Mouse (Mus musculus): Measurements from ENCODE around the gene Hoxb2. TPM values are rescaled to one million over a fixed set of nuclear protein-coding genes. Genes with fewer than 3 reads are reported as not detected.
A peak's percentile ranks its signal among the peaks of the same experiment; 100 is the strongest.

Hoxb2 gene
- polyA plus RNA-seq, 1 experiment from 2014 or later: 7.5 TPM

- H3K9ac ChIP-seq (ENCODE audit: low read length): peak overlapping the region; percentile 52
- peaks cover 19% of the 10 kb centered on the region for H3K4me1 ChIP-seq (ENCODE audit: control insufficient read depth, insufficient read depth, low read length)
- peak overlapping the region; percentile 47; the same call in 1 of the 2 replicates for H3K27ac ChIP-seq (replicated peaks; ENCODE audit: low read depth, low read length)
- no peaks in the 10 kb centered on the region for H3K9me3 ChIP-seq (ENCODE audit: control insufficient read depth, low read length)
- ATAC-seq (ENCODE audit: insufficient number of reproducible peaks, low FRiP score, low TSS enrichment, low read depth): no peak
- peak; percentile 71 for DNase-seq (ENCODE audit: low spot score)
- H3K36me3 ChIP-seq (ENCODE audit: control insufficient read depth, insufficient read depth, low read length): no peaks in the 10 kb centered on the region
- peak overlapping the region; percentile 38 for H3K4me3 ChIP-seq (ENCODE audit: low read depth, low read length)
- peaks cover 80% of the 10 kb centered on the region for H3K27me3 ChIP-seq (ENCODE audit: control insufficient read depth, insufficient read depth, low read length)
- H3K4me2 ChIP-seq (ENCODE audit: low read depth, severe bottlenecking): peak overlapping the region; percentile 89
- WGBS: under 1% methylated on average over 29 of the region's 29 CpGs
These were observed 30.4 kb upstream of the Hoxb2 start for GRCm38 (mm10) chr11:96319910-96320309.

- DNase-seq (ENCODE audit: low spot score) (peak; percentile 60), ATAC-seq (ENCODE audit: insufficient number of reproducible peaks, low FRiP score, low TSS enrichment, low read depth) (no peak)
- Histone ChIP-seq H3K9ac (ENCODE audit: low read length) (0 out of 2 replicates have a peak overlapping the region, but pooled peaks have one; percentile 18), H3K4me3 (ENCODE audit: low read depth, low read length) (no peak overlapping the region), H3K4me1 (ENCODE audit: control insufficient read depth, insufficient read depth, low read length) (peaks cover 16% of the 10 kb centered on the region), H3K4me2 (ENCODE audit: low read depth, severe bottlenecking) (peak overlapping the region; percentile 89), H3K9me3 (ENCODE audit: control insufficient read depth, low read length) (no peaks in the 10 kb centered on the region), H3K27ac (replicated peaks; ENCODE audit: low read depth, low read length) (no peak overlapping the region), H3K36me3 (ENCODE audit: control insufficient read depth, insufficient read depth, low read length) (no peaks in the 10 kb centered on the region), H3K27me3 (ENCODE audit: control insufficient read depth, insufficient read depth, low read length) (peaks cover 79% of the 10 kb centered on the region)
- under 1% methylated on average over 17 of the region's 17 CpGs for WGBS
These were observed 29.6 kb upstream of the Hoxb2 start for GRCm38 (mm10) chr11:96320688-96321087.

- 7% methylated on average over 5 of the region's 5 CpGs for WGBS
- DNase-seq (ENCODE audit: low spot score) (no peak), ATAC-seq (ENCODE audit: insufficient number of reproducible peaks, low FRiP score, low TSS enrichment, low read depth) (no peak)
- Histone ChIP-seq H3K9ac (ENCODE audit: low read length) (no peak overlapping the region), H3K4me2 (ENCODE audit: low read depth, severe bottlenecking) (no peak overlapping the region), H3K9me3 (ENCODE audit: control insufficient read depth, low read length) (no peaks in the 10 kb centered on the region), H3K36me3 (ENCODE audit: control insufficient read depth, insufficient read depth, low read length) (no peaks in the 10 kb centered on the region), H3K27me3 (ENCODE audit: control insufficient read depth, insufficient read depth, low read length) (peaks cover 81% of the 10 kb centered on the region), H3K4me1 (ENCODE audit: control insufficient read depth, insufficient read depth, low read length) (peaks cover 20% of the 10 kb centered on the region), H3K27ac (replicated peaks; ENCODE audit: low read depth, low read length) (no peak overlapping the region), H3K4me3 (ENCODE audit: low read depth, low read length) (no peak overlapping the region)
These were observed 28.5 kb upstream of the Hoxb2 start for GRCm38 (mm10) chr11:96321846-96322245.

DNA sequence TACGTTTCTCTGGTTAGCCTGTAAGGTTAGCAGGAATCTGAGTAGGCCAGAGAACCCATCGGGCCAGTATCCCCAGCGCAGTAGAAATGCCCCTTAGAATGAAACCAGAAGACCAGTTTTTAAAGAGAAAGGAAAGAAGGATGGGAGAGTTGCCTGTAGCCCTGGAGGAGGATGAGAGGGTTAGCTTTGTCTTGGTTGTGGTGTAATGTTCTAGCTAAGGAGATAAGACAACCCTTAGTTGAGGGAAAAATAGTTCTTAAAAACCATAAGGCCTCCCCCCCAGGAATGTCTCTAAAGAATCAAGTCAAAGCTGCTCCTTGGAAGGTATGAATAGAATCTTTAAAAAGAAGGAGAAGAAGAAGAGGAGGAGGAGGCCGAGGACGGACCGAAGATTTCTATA is 27.6 kb upstream of the Hoxb2 start:
- ATAC-seq (ENCODE audit: insufficient number of reproducible peaks, low FRiP score, low TSS enrichment, low read depth) (no peak), DNase-seq (ENCODE audit: low spot score) (no peak)
- H3K9ac ChIP-seq (ENCODE audit: low read length): no peak overlapping the region
- no peak overlapping the region for H3K4me2 ChIP-seq (ENCODE audit: low read depth, severe bottlenecking)
- 9% methylated on average over 6 of the region's 6 CpGs for WGBS
- H3K4me3 ChIP-seq (ENCODE audit: low read depth, low read length): no peak overlapping the region
- H3K36me3 ChIP-seq (ENCODE audit: control insufficient read depth, insufficient read depth, low read length): no peaks in the 10 kb centered on the region
- no peak overlapping the region for H3K27ac ChIP-seq (replicated peaks; ENCODE audit: low read depth, low read length)
- peaks cover 84% of the 10 kb centered on the region for H3K27me3 ChIP-seq (ENCODE audit: control insufficient read depth, insufficient read depth, low read length)
- H3K4me1 ChIP-seq (ENCODE audit: control insufficient read depth, insufficient read depth, low read length): peaks cover 20% of the 10 kb centered on the region
- H3K9me3 ChIP-seq (ENCODE audit: control insufficient read depth, low read length): no peaks in the 10 kb centered on the region

DNA sequence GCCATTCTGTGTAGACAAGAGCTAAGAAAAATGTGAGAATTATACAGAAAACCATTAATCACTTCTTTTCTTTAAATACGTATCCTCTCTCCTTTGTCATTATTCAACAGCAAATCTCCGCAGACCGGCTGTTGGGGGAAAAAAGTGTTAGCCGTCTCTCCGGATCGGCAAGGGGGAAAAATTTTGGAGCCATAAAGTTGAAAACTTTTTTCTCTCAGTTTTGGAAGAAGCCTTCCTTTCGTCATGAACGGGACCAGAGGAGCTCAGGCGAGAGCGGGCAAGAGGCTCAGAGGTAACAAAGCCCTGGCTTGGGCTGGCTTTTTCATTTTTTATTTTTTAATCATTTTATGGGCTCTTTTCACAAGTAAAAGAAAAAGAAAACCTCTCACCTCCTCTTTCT is 27.2 kb upstream of the Hoxb2 start, which contains the start of gene Hoxb3:
Hoxb3 (plus strand) TSS at position 173 of the 400 bp plus-strand sequence.
- Histone ChIP-seq H3K4me1 (ENCODE audit: control insufficient read depth, insufficient read depth, low read length) (peaks cover 20% of the 10 kb centered on the region), H3K4me3 (ENCODE audit: low read depth, low read length) (no peak within 1 kb of the TSS), H3K4me2 (ENCODE audit: low read depth, severe bottlenecking) (no peak within 1 kb of the TSS), H3K27me3 (ENCODE audit: control insufficient read depth, insufficient read depth, low read length) (peaks cover 84% of the 10 kb centered on the region), H3K9me3 (ENCODE audit: control insufficient read depth, low read length) (no peaks in the 10 kb centered on the region), H3K36me3 (ENCODE audit: control insufficient read depth, insufficient read depth, low read length) (no peaks in the 10 kb centered on the region), H3K9ac (ENCODE audit: low read length) (no peak within 1 kb of the TSS), H3K27ac (replicated peaks; ENCODE audit: low read depth, low read length) (no peak within 1 kb of the TSS)
- no peak for ATAC-seq (ENCODE audit: insufficient number of reproducible peaks, low FRiP score, low TSS enrichment, low read depth)
- DNase-seq (ENCODE audit: low spot score): no peak
- WGBS: 7% methylated on average over 10 of the region's 10 CpGs

- Histone ChIP-seq H3K4me1 (ENCODE audit: control insufficient read depth, insufficient read depth, low read length) (peaks cover 16% of the 10 kb centered on the region), H3K27me3 (ENCODE audit: control insufficient read depth, insufficient read depth, low read length) (peaks cover 86% of the 10 kb centered on the region), H3K9ac (ENCODE audit: low read length) (no peak overlapping the region), H3K36me3 (ENCODE audit: control insufficient read depth, insufficient read depth, low read length) (no peaks in the 10 kb centered on the region), H3K4me2 (ENCODE audit: low read depth, severe bottlenecking) (no peak overlapping the region), H3K4me3 (ENCODE audit: low read depth, low read length) (no peak overlapping the region), H3K9me3 (ENCODE audit: control insufficient read depth, low read length) (no peaks in the 10 kb centered on the region), H3K27ac (replicated peaks; ENCODE audit: low read depth, low read length) (no peak overlapping the region)
- no peak for ATAC-seq (ENCODE audit: insufficient number of reproducible peaks, low FRiP score, low TSS enrichment, low read depth)
- 5% methylated on average over 5 of the region's 5 CpGs for WGBS
- no peak for DNase-seq (ENCODE audit: low spot score)
These were observed 26.2 kb upstream of the Hoxb2 start for GRCm38 (mm10) chr11:96324125-96324524.

GRCm38 (mm10) chr11:96324965-96325364 is 25.4 kb upstream of the Hoxb2 start:
- ATAC-seq (ENCODE audit: insufficient number of reproducible peaks, low FRiP score, low TSS enrichment, low read depth) (no peak), DNase-seq (ENCODE audit: low spot score) (no peak)
- Histone ChIP-seq H3K27me3 (ENCODE audit: control insufficient read depth, insufficient read depth, low read length) (peaks cover 90% of the 10 kb centered on the region), H3K9ac (ENCODE audit: low read length) (no peak overlapping the region), H3K4me3 (ENCODE audit: low read depth, low read length) (no peak overlapping the region), H3K4me1 (ENCODE audit: control insufficient read depth, insufficient read depth, low read length) (peaks cover 10% of the 10 kb centered on the region), H3K4me2 (ENCODE audit: low read depth, severe bottlenecking) (no peak overlapping the region), H3K27ac (replicated peaks; ENCODE audit: low read depth, low read length) (no peak overlapping the region), H3K36me3 (ENCODE audit: control insufficient read depth, insufficient read depth, low read length) (no peaks in the 10 kb centered on the region), H3K9me3 (ENCODE audit: control insufficient read depth, low read length) (no peaks in the 10 kb centered on the region)
- WGBS: 15% methylated on average over 8 of the region's 8 CpGs

GRCm38 (mm10) chr11:96325747-96326212 is 24.5 kb upstream of the Hoxb2 start:
- H3K9ac ChIP-seq (ENCODE audit: low read length): no peak overlapping the region
- H3K4me3 ChIP-seq (ENCODE audit: low read depth, low read length): no peak overlapping the region; the same call in 1 of the 2 replicates
- H3K4me2 ChIP-seq (ENCODE audit: low read depth, severe bottlenecking): peak overlapping the region; percentile 34; the same call in 1 of the 2 replicates
- H3K4me1 ChIP-seq (ENCODE audit: control insufficient read depth, insufficient read depth, low read length): peaks cover 7% of the 10 kb centered on the region
- DNase-seq (ENCODE audit: low spot score): peak; percentile 78
- no peak for ATAC-seq (ENCODE audit: insufficient number of reproducible peaks, low FRiP score, low TSS enrichment, low read depth)
- 3% methylated on average over 22 of the region's 22 CpGs for WGBS
- H3K27ac ChIP-seq (replicated peaks; ENCODE audit: low read depth, low read length): no peak overlapping the region
- H3K9me3 ChIP-seq (ENCODE audit: control insufficient read depth, low read length): no peaks in the 10 kb centered on the region
- H3K36me3 ChIP-seq (ENCODE audit: control insufficient read depth, insufficient read depth, low read length): no peaks in the 10 kb centered on the region
- peaks cover 90% of the 10 kb centered on the region for H3K27me3 ChIP-seq (ENCODE audit: control insufficient read depth, insufficient read depth, low read length)

- Histone ChIP-seq H3K4me3 (ENCODE audit: low read depth, low read length) (no peak overlapping the region), H3K27me3 (ENCODE audit: control insufficient read depth, insufficient read depth, low read length) (peaks cover 92% of the 10 kb centered on the region), H3K27ac (replicated peaks; ENCODE audit: low read depth, low read length) (no peak overlapping the region), H3K4me1 (ENCODE audit: control insufficient read depth, insufficient read depth, low read length) (peaks cover 7% of the 10 kb centered on the region), H3K36me3 (ENCODE audit: control insufficient read depth, insufficient read depth, low read length) (no peaks in the 10 kb centered on the region), H3K9me3 (ENCODE audit: control insufficient read depth, low read length) (no peaks in the 10 kb centered on the region), H3K9ac (ENCODE audit: low read length) (no peak overlapping the region), H3K4me2 (ENCODE audit: low read depth, severe bottlenecking) (no peak overlapping the region; the same call in 1 of the 2 replicates)
- ATAC-seq (ENCODE audit: insufficient number of reproducible peaks, low FRiP score, low TSS enrichment, low read depth): no peak
- no peak for DNase-seq (ENCODE audit: low spot score)
- WGBS: 3% methylated on average over 12 of the region's 12 CpGs
These were observed 23.6 kb upstream of the Hoxb2 start for GRCm38 (mm10) chr11:96326705-96327104.

All from limb, embryonic 11.5 days (tissue).